Mouse (Mus musculus) neural tube, embryonic 12.5 days (tissue): ENCODE measurements around the gene Lrrc10. TPM values are rescaled to one million over a fixed set of nuclear protein-coding genes. Genes with fewer than 3 reads are reported as not detected.
A peak's percentile ranks its signal among the peaks of the same experiment; 100 is the strongest.

Source experiments
- ATAC-seq: fragments of 200-750 bp; cut with Nextera tagmentation; 2 replicates; pipeline ENCODE4 v1.8.0; 2017; ENCODE audit warnings: low read depth, mild to moderate bottlenecking, moderate TSS enrichment, moderate library complexity; ENCODE audit not compliant: low FRiP score
- H3K27ac ChIP-seq: fragments of 300-500 bp; sonication (generic); 2 replicates; pipeline ENCODE4 v1.5.1; 2016
- H3K27me3 ChIP-seq: fragments of 300-500 bp; sonication (generic); replicated peaks from 2 replicates; pipeline ENCODE4 v1.6.1; 2016; ENCODE audit warnings: mild to moderate bottlenecking
- H3K36me3 ChIP-seq: fragments of 300-500 bp; sonication (generic); 2 replicates; pipeline ENCODE4 v1.6.1; 2016; ENCODE audit warnings: mild to moderate bottlenecking
- H3K4me1 ChIP-seq: fragments of 300-500 bp; sonication (generic); 2 replicates; pipeline ENCODE4 v1.6.1; 2016
- H3K4me2 ChIP-seq: fragments of 300-500 bp; sonication (generic); replicated peaks from 2 replicates; pipeline ENCODE4 v1.6.1; 2016; ENCODE audit warnings: mild to moderate bottlenecking
- H3K4me3 ChIP-seq: fragments of 300-500 bp; sonication (generic); 2 replicates; pipeline ENCODE4 v1.5.1; 2016
- H3K9ac ChIP-seq: fragments of 300-500 bp; sonication (generic); 2 replicates; pipeline ENCODE4 v1.6.1; 2016; ENCODE audit warnings: mild to moderate bottlenecking
- H3K9me3 ChIP-seq: fragments of 300-500 bp; sonication (generic); 2 replicates; pipeline ENCODE4 v1.6.1; 2016; ENCODE audit warnings: mild to moderate bottlenecking
- WGBS: fragments of 180-500 bp; shearing (Covaris S2); methylation state at CpG from one replicate; pipeline ENCODE4 v1.1.7; 2016; 5-methylcytosine and 5-hydroxymethylcytosine counted together
- polyA plus RNA-seq: library from polyadenylated mRNA; unstranded; fragments of >200 nt; fragmentation: Nextera tagmentation; extraction: Ambion mirVana; gene quantifications from 2 replicates; pipeline ENCODE4 v1.2.1, GENCODE M21; 2016

Gene Lrrc10
- 0.14 TPM in 1 of 2 replicates, not detected in the other for polyA plus RNA-seq

DNA sequence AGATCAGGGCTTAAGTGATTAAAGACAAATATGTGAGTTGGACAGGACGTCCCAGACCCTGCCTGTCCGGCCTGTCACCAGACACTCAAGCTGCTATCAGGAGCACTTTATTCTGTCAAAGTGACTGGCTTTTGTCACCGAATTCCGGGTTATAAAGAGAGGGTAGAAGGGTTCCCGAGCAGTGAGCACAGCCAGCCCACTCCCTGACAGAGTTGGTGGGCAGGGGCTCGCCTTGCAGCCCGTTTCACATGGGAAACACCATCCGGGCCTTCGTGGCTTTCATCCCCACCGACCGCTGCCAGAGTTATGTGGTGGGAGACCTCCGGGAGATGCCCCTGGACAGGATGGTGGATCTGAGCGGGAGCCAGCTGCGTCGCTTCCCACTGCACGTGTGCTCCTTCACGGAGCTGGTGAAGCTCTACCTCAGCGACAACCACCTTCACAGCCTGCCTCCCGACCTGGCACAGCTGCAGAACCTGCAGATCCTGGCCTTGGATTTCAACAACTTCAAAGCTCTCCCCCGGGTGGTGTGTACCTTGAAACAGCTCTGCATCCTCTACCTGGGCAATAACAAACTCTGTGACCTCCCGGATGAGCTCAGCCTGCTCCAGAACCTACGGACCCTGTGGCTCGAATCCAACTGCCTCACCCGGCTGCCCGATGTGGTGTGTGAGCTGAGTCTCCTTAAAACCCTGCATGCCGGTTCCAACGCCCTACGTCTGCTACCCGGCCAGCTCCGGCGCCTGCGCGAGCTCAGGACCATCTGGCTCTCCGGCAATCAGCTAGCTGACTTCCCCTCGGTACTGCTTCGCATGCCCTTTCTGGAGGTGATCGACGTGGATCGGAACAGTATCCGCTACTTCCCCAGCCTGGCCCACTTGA is at the start of gene Lrrc10:
Gene Lrrc10 (plus strand): TSS at position 167 of the 882 bp plus-strand sequence.
- Histone ChIP-seq H3K4me3 (no peak within 1 kb of the TSS), H3K27ac (no peak within 1 kb of the TSS), H3K9me3 (no peaks in the 10 kb centered on the region), H3K9ac (no peak within 1 kb of the TSS), H3K4me1 (peaks cover 7% of the 10 kb centered on the region; the same call in 1 of the 2 replicates), H3K4me2 (peak within 1 kb of the TSS; percentile 41), H3K36me3 (peaks cover 11% of the 10 kb centered on the region), H3K27me3 (no peaks in the 10 kb centered on the region)
- WGBS = 38% methylated on average over 40 of the region's 40 CpGs
- peak; percentile 43; the same call in 1 of the 2 replicates for ATAC-seq

DNA sequence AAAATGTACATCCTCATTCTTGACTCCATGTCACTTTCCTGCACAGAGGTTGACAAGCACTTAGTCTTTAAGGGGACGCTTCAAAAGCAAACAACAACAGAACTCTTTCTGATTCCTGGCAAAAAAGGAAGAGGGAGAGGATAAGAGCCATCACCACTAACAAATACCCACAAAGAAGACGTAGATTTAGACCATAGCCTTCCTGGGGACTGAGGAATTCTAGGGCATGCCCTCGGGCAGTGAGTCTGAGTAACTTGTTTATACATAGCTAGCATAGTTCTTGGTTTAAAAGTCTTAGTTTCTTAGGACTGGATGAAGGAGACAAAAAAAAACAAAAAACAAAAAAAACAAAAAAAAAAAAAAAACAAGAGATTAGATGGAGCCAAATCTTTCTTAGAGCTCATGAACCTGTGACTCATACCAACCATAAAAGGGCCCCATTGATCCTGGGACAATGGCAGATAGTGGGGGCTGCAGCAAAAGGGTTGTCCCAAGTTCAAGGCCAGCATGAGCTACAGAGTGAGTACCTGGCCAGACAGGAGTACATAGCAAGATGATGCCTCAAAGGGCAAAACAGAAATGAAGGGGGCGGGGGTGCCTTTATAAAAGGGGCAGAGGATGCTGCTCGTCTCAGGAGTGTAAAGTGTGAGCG is 49.4 kb upstream of the Lrrc10 start:
- no peak for ATAC-seq
- no peaks in the 10 kb centered on the region for H3K4me1 ChIP-seq
- no peak overlapping the region for H3K9ac ChIP-seq
- H3K9me3 ChIP-seq = no peaks in the 10 kb centered on the region
- H3K4me2 ChIP-seq = no peak overlapping the region
- H3K4me3 ChIP-seq = no peak overlapping the region
- H3K27ac ChIP-seq = no peak overlapping the region
- H3K27me3 ChIP-seq = no peaks in the 10 kb centered on the region
- H3K36me3 ChIP-seq = no peaks in the 10 kb centered on the region
- 72% methylated on average over 6 of the region's 6 CpGs for WGBS

DNA sequence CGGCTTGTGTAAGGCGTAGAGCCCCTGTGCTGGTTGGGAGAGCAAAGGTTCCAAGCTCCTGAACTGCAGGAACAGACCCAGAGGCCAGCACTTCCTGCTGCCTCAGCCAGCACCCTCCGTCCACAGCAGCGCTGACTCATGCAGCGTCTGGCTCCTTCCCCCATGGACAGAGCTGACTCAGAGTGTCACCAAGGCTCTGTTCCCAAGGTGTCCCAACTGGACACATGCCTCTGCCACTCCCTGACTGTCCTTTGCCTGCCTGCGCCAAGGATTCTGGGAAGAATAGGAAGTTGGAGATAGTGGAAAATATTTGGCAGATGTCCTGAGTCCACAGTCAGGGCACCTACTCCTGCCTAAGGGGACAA is 48.9 kb upstream of the Lrrc10 start:
- Histone ChIP-seq H3K4me3 (no peak overlapping the region), H3K36me3 (no peaks in the 10 kb centered on the region), H3K9ac (no peak overlapping the region), H3K27me3 (no peaks in the 10 kb centered on the region), H3K9me3 (no peaks in the 10 kb centered on the region), H3K27ac (no peak overlapping the region), H3K4me1 (no peaks in the 10 kb centered on the region), H3K4me2 (no peak overlapping the region)
- ATAC-seq = no peak
- 82% methylated on average over 6 of the region's 6 CpGs for WGBS

DNA sequence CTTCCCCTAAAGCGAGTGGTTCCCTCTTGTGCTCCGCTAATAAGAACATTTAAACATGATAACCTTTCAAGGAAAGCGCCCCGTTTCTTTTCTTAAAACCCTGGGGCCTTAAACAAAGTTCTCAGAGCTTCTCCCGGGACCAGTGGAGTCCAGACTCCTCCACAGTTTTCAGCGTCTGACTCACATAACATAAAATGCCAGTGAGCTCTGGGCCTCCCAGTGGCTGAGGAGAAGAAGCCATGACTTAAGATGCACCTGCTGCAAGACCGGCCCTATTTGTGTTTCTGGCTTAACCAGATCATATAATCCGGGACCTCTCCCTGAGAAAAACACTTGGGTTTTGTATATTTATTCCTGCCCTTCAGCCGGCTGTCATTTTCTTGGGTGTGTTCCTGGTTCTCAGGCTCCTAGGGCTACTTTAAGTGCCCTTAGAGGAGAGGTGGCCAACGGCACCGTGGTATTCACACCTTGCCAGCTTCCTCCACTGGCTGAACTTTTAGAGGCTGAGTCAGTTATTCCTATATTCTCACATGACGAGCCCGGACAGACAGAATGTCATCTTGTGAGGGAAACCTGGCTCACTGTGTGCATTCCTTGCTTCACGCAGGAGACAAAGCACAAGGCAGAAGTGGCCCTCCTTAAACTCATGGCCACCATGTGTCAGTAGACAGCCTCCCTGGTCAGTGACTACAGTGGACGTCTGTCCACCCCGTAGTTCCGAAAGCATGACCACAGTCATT is 46.3 kb upstream of the Lrrc10 start:
- H3K9ac ChIP-seq = no peak overlapping the region
- no peak overlapping the region for H3K4me3 ChIP-seq
- 89% methylated on average over 17 of the region's 17 CpGs for WGBS
- H3K9me3 ChIP-seq = no peaks in the 10 kb centered on the region
- ATAC-seq = no peak
- no peaks in the 10 kb centered on the region for H3K4me1 ChIP-seq
- no peaks in the 10 kb centered on the region for H3K27me3 ChIP-seq
- no peak overlapping the region for H3K27ac ChIP-seq
- H3K36me3 ChIP-seq = no peaks in the 10 kb centered on the region
- H3K4me2 ChIP-seq = no peak overlapping the region

DNA sequence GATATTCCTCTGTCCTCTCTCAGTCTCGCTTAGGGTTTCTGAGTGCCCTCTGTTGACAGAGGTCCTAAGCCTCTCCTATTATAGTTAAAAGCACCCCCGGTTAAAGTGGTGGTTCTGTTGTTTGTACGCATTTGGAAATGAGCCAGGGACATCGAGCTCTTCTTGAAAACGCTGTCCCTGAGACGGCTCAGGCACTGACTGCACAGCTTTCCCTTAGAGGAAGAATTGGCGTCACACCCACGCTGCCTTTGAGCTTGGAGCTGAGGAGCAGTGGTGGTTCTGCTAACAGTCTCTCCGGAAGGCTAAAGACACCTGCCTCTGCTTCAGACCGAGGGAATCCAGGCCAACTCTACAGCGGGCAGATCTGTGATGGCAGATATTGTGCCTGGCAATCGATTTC is 44.2 kb upstream of the Lrrc10 start:
- no peak overlapping the region for H3K4me2 ChIP-seq
- 0 out of 2 replicates have a peak, but pooled peaks cover 3% of the 10 kb centered on the region for H3K4me1 ChIP-seq
- H3K9me3 ChIP-seq = no peaks in the 10 kb centered on the region
- WGBS = 80% methylated on average over 12 of the region's 12 CpGs
- no peaks in the 10 kb centered on the region for H3K27me3 ChIP-seq
- H3K4me3 ChIP-seq = no peak overlapping the region
- no peaks in the 10 kb centered on the region for H3K36me3 ChIP-seq
- no peak overlapping the region for H3K27ac ChIP-seq
- H3K9ac ChIP-seq = no peak overlapping the region
- ATAC-seq = no peak

DNA sequence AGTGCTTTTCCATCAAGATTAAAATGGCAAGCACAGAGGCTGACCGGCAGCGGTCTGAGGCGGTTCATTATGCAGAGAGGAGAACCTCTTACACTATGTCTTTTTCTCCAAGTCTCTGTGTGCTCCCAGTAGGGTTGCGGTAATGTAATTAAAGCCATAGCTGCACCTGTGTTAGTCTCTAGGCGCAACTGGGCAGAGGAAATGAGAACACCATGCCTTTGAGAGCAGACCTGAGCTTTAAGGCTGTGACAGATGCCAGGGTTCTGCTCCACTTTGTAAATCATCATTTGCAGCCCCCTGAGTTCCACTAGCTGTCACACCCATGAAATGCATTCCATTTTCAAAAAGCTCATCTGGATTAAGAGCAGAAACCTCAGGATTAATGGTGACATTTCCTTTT is 40.4 kb upstream of the Lrrc10 start:
- Histone ChIP-seq H3K9ac (no peak overlapping the region), H3K36me3 (no peaks in the 10 kb centered on the region), H3K9me3 (no peaks in the 10 kb centered on the region), H3K27ac (no peak overlapping the region), H3K4me3 (no peak overlapping the region), H3K4me1 (0 out of 2 replicates have a peak, but pooled peaks cover 3% of the 10 kb centered on the region), H3K27me3 (no peaks in the 10 kb centered on the region), H3K4me2 (no peak overlapping the region)
- WGBS = 74% methylated on average over 5 of the region's 5 CpGs
- no peak for ATAC-seq

DNA sequence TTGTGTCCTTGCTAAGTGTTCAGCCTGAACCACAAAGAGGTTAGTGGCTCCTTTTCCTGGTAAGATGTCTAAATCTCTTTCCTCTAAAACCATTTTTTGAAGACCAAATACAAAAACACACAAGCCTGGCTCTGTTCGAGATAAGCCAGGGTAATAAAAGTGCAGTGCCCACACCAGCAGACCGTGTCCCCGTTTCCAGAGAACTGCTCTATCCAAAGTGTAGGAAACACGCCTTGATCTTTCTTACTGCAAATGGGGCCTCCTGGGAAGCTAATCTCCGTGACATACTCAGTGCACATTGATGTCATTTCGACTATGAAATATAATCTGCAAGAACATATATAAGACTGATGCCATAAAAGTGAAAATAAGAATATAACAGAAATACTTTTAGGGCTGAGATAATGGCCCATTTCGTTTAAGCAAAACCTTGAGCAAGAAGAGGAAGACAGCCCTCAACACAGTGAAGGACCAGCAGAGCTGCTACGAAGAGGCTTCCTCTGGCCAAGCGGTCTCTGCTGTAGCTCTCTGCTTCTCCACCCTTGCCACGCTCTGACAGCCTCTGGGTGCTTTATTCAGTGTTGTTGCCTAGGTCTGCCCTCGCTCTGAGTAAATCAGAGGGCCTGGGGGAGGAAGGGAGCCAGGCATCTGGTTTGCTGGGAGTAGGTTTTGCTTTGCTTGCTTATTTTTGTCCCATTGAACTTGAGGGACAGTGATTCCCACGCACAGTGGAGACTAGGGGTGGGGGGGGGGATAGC is 39.3 kb upstream of the Lrrc10 start:
- H3K4me2 ChIP-seq = no peak overlapping the region
- H3K27me3 ChIP-seq = no peaks in the 10 kb centered on the region
- H3K27ac ChIP-seq = no peak overlapping the region
- ATAC-seq = no peak
- H3K9ac ChIP-seq = no peak overlapping the region
- H3K36me3 ChIP-seq = no peaks in the 10 kb centered on the region
- WGBS = 71% methylated on average over 12 of the region's 12 CpGs
- H3K4me3 ChIP-seq = no peak overlapping the region
- 0 out of 2 replicates have a peak, but pooled peaks cover 3% of the 10 kb centered on the region for H3K4me1 ChIP-seq
- H3K9me3 ChIP-seq = no peaks in the 10 kb centered on the region

DNA sequence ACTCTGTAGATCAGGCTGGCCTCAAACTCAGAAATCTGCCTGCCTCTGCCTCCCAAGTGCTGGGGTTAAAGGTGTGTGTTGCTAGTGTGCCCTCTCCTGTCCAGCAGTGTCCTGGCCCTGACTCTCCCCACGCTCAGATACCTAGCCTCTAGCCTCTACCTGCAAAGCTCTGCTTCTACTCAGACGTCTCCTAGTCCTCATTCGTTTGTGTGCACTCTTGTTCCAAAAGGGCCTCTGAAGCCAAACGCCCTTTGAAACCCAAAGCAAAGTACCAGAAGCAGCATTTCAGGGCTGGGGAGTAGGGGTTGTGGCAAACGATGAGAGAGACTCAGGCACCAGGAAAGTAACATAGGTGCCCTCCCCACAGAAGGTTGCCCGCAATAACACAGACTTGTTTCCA is 35.5 kb upstream of the Lrrc10 start:
- 85% methylated on average over 6 of the region's 6 CpGs for WGBS
- Histone ChIP-seq H3K36me3 (no peaks in the 10 kb centered on the region), H3K9me3 (no peaks in the 10 kb centered on the region), H3K4me3 (no peak overlapping the region), H3K4me1 (0 out of 2 replicates have a peak, but pooled peaks cover 1% of the 10 kb centered on the region), H3K27ac (no peak overlapping the region), H3K27me3 (no peaks in the 10 kb centered on the region), H3K4me2 (no peak overlapping the region), H3K9ac (no peak overlapping the region)
- ATAC-seq = no peak

DNA sequence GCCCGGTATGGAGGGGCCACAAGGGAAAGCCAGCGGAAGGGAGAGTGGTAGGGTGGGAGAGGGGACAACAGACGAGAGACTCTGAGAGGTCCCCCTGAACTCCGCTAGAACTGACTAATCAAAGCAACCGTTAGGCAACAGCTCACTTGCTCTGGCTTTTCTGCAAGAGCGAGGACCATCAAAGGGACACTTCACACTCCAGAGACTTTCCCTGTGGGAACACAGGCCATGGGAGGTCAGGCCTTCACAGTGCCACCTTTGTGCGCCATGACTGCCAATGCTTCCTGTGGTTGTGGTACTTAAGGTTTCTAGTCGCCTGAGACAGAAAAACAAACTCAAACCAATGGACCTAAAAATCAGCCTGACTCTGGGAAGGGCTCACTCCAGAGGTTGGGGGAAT is 34.1 kb upstream of the Lrrc10 start:
- WGBS = 60% methylated on average over 8 of the region's 8 CpGs
- Histone ChIP-seq H3K9me3 (no peaks in the 10 kb centered on the region), H3K27ac (no peak overlapping the region), H3K4me2 (no peak overlapping the region), H3K36me3 (no peaks in the 10 kb centered on the region), H3K9ac (no peak overlapping the region), H3K4me3 (no peak overlapping the region), H3K4me1 (no peaks in the 10 kb centered on the region), H3K27me3 (no peaks in the 10 kb centered on the region)
- no peak for ATAC-seq

DNA sequence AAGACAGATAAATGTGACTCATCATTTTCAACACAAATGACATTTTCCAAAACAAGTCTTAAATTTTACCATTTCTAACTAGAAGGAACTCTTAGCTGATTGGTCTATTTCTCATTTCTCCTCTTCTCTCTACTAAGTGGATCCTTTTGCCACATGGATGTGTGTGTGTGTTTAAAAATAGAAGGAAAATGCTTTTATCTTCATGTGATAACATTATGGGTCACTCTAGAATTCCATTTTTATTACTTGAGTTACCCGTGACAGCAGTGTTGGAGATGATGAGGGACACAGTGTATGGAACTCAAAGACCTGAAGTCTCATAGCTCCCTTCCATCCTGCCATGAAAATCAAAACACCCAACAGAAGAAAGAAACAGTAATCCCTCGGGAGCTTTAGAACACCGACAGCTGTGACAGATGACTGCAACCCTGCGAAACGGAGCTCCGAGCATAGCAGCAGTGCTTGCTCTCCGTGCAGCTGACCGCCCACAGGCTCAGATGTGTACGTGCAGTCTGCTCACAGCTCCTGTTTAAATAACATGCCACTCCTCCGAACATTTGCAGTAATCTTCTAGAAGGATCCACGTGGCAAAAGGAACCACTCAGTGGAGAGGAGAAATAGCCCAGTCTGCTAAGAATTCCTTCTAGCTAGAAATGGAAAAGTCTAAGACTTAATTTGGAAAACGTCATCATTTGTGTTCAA is 31.3 kb upstream of the Lrrc10 start:
- Histone ChIP-seq H3K4me2 (no peak overlapping the region), H3K9ac (no peak overlapping the region), H3K9me3 (no peaks in the 10 kb centered on the region), H3K4me1 (peaks cover 3% of the 10 kb centered on the region; the same call in 1 of the 2 replicates), H3K36me3 (no peaks in the 10 kb centered on the region), H3K27me3 (no peaks in the 10 kb centered on the region), H3K4me3 (no peak overlapping the region), H3K27ac (no peak overlapping the region)
- WGBS = 28% methylated on average over 12 of the region's 12 CpGs
- peak; percentile 92 for ATAC-seq

DNA sequence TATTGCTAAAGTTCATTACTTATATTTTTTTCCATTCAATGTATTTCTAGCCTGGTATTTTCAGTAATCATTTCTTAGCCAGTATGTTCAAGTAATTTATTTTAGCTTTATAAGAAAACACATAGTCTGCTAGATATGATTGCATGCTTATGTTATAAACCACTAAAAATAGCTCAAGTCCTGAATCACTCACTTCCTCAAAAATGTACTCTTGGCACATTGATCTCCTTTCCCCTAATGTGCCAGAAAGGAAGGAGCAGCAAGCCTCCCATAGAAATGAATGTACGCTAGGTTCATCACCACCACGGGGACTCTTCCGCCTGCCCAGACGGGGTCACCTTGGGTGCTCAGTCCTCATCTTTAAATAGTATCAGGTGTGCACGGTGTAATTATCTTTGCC is 30.6 kb upstream of the Lrrc10 start:
- Histone ChIP-seq H3K27me3 (no peaks in the 10 kb centered on the region), H3K9me3 (no peaks in the 10 kb centered on the region), H3K4me2 (no peak overlapping the region), H3K36me3 (no peaks in the 10 kb centered on the region), H3K4me3 (no peak overlapping the region), H3K9ac (no peak overlapping the region), H3K4me1 (peaks cover 4% of the 10 kb centered on the region; the same call in 1 of the 2 replicates), H3K27ac (no peak overlapping the region)
- no peak for ATAC-seq
- WGBS = 85% methylated on average over 5 of the region's 5 CpGs
